ENCODE assay signal across 26 mouse cellular contexts in genomic region chr1:149950656-149951055, GRCm38 (mm10). TPM values are rescaled to one million over a fixed set of nuclear protein-coding genes. Genes with fewer than 3 reads are reported as not detected.
DNase-seq lines count a peak whose midpoint lies in the region; ATAC-seq and TF ChIP-seq lines count a peak whose summit lies in the region.
"Had no signal": no experiment of that assay in that cellular context is flagged by ENCODE, and none has a peak within 500 bp of the region (broad histone marks: within the 10 kb centered on the region; RNA-seq: fewer than 3 reads in every experiment).

No protein-coding gene starts in this region.

- no peak overlapping the region for H3K4me3 ChIP-seq in kidney, adult 2 months (ENCODE audit: insufficient read depth, low read depth, low read length)
- H3K4me3 ChIP-seq in kidney, embryonic 14.5 days (ENCODE audit: low read length), result no peak overlapping the region
- H3K4me3 ChIP-seq in kidney, postnatal 0 days (replicated peaks; ENCODE audit: low read depth, low read length), result no peak overlapping the region
- no peak overlapping the region for H3K4me3 ChIP-seq in macrophage (ENCODE audit: inconsistent target)
- no peak overlapping the region for H3K4me3 ChIP-seq in forebrain, embryonic 12.5 days (replicated peaks)
- H3K4me3 ChIP-seq: embryonic facial prominence, embryonic 12.5 days; embryonic facial prominence, embryonic 15.5 days; erythroblast, embryonic 14.5 days; forebrain, embryonic 13.5 days; heart, adult 2 months; heart, embryonic 10.5 days; heart, embryonic 13.5 days had no signal

- H3K9ac ChIP-seq in kidney, embryonic 14.5 days (ENCODE audit: low read depth, low read length), result no peak overlapping the region
- H3K9ac ChIP-seq in kidney, postnatal 0 days (ENCODE audit: low read depth, low read length), result no peak overlapping the region
- no peak overlapping the region for H3K9ac ChIP-seq in forebrain, embryonic 12.5 days
- H3K9ac ChIP-seq: embryonic facial prominence, embryonic 12.5 days; embryonic facial prominence, embryonic 15.5 days; forebrain, embryonic 13.5 days; heart, embryonic 13.5 days; hindbrain, embryonic 14.5 days had no signal

- no peaks in the 10 kb centered on the region for H3K27me3 ChIP-seq in kidney, adult 2 months (replicated peaks; ENCODE audit: control insufficient read depth, insufficient read depth, low read length)
- H3K27me3 ChIP-seq in kidney, embryonic 14.5 days (ENCODE audit: control insufficient read depth, insufficient read depth, low read length), result no peaks in the 10 kb centered on the region
- H3K27me3 ChIP-seq in kidney, postnatal 0 days (ENCODE audit: insufficient read depth, low read length), result no peaks in the 10 kb centered on the region
- no peaks in the 10 kb centered on the region for H3K27me3 ChIP-seq in forebrain, embryonic 12.5 days
- H3K27me3 ChIP-seq: embryonic facial prominence, embryonic 12.5 days; embryonic facial prominence, embryonic 15.5 days; forebrain, embryonic 13.5 days; heart, embryonic 13.5 days had no signal

- no peak for DNase-seq in kidney, adult 2 months
- DNase-seq in kidney, postnatal 0 days (ENCODE audit: low spot score), result no peak
- no peak for DNase-seq in kidney, postnatal 14 days
- DNase-seq: adrenal gland, adult 2 months; adrenal gland, postnatal 14 days; cerebellum, adult 2 months; cerebellum, adult 9-11 months; cerebellum, postnatal 25 days; gastrocnemius, postnatal 10 days; gastrocnemius, postnatal 36 days; heart, adult 2 months; heart, postnatal 14 days; heart, postnatal 4 days had no signal

- H3K27ac ChIP-seq in kidney, adult 2 months (ENCODE audit: insufficient read depth, low read depth, low read length), result peak overlapping the region; percentile 45; the same call in 1 of the 2 replicates
- H3K27ac ChIP-seq in kidney, embryonic 14.5 days (ENCODE audit: low read depth, low read length), result no peak overlapping the region
- H3K27ac ChIP-seq in kidney, postnatal 0 days, result peak overlapping the region; percentile 50
- H3K27ac ChIP-seq in macrophage, result peak overlapping the region; percentile 15
- H3K27ac ChIP-seq in forebrain, embryonic 12.5 days, result no peak overlapping the region
- H3K27ac ChIP-seq: embryonic facial prominence, embryonic 12.5 days; embryonic facial prominence, embryonic 15.5 days; forebrain, embryonic 13.5 days; heart, adult 2 months; heart, embryonic 10.5 days; heart, embryonic 13.5 days; hindbrain, embryonic 14.5 days; hindbrain, postnatal 0 days had no signal

- H3K4me2 ChIP-seq in kidney, embryonic 14.5 days (replicated peaks; ENCODE audit: low read depth, low read length), result no peak overlapping the region
- H3K4me2 ChIP-seq in kidney, postnatal 0 days (ENCODE audit: low read length), result no peak overlapping the region
- H3K4me2 ChIP-seq in forebrain, embryonic 12.5 days, result no peak overlapping the region
- H3K4me2 ChIP-seq: embryonic facial prominence, embryonic 12.5 days; embryonic facial prominence, embryonic 15.5 days; forebrain, embryonic 13.5 days; heart, embryonic 13.5 days; hindbrain, embryonic 14.5 days had no signal

- no peak for ATAC-seq in kidney, embryonic 14.5 days (ENCODE audit: low FRiP score, low TSS enrichment)
- ATAC-seq in kidney, postnatal 0 days (replicated peaks; ENCODE audit: low FRiP score, low read depth), result no peak
- ATAC-seq in forebrain, embryonic 12.5 days (ENCODE audit: low FRiP score), result no peak
- ATAC-seq: forebrain, embryonic 13.5 days; forebrain, embryonic 16.5 days; hindbrain, postnatal 0 days; inflammation-experienced regulatory T-cells, adult 6 months had no signal

- no peaks in the 10 kb centered on the region for H3K36me3 ChIP-seq in kidney, adult 2 months (ENCODE audit: control insufficient read depth, insufficient read depth, low read length)
- H3K36me3 ChIP-seq in kidney, embryonic 14.5 days (ENCODE audit: control insufficient read depth, insufficient read depth, low read length), result no peaks in the 10 kb centered on the region
- H3K36me3 ChIP-seq in kidney, postnatal 0 days (ENCODE audit: insufficient read depth, low read length), result no peaks in the 10 kb centered on the region
- H3K36me3 ChIP-seq in macrophage (ENCODE audit: inconsistent target), result no peaks in the 10 kb centered on the region
- H3K36me3 ChIP-seq in forebrain, embryonic 12.5 days (replicated peaks), result no peaks in the 10 kb centered on the region
- H3K36me3 ChIP-seq: embryonic facial prominence, embryonic 12.5 days; embryonic facial prominence, embryonic 15.5 days; heart, embryonic 10.5 days; heart, embryonic 13.5 days had no signal

- H3K4me1 ChIP-seq in kidney, adult 2 months (ENCODE audit: control insufficient read depth, insufficient read depth, low read length), result no peaks in the 10 kb centered on the region
- no peaks in the 10 kb centered on the region for H3K4me1 ChIP-seq in kidney, embryonic 14.5 days (ENCODE audit: control insufficient read depth, insufficient read depth, low read length)
- peaks cover 8% of the 10 kb centered on the region; the same call in 1 of the 2 replicates for H3K4me1 ChIP-seq in kidney, postnatal 0 days (replicated peaks; ENCODE audit: insufficient read depth, low read length)
- H3K4me1 ChIP-seq in forebrain, embryonic 12.5 days, result no peaks in the 10 kb centered on the region
- H3K4me1 ChIP-seq: embryonic facial prominence, embryonic 12.5 days; embryonic facial prominence, embryonic 15.5 days; forebrain, embryonic 13.5 days; heart, embryonic 10.5 days had no signal

- no peak for TF ChIP-seq POLR2A in kidney, adult 2 months (IDR thresholded peaks at IDR 0.05; ENCODE audit: low read depth, low read length)

- peaks cover 81% of the 10 kb centered on the region for H3K79me2 ChIP-seq in macrophage (ENCODE audit: inconsistent target)

- H3K9me3 ChIP-seq in kidney, embryonic 14.5 days (ENCODE audit: control insufficient read depth, low read length), result no peaks in the 10 kb centered on the region
- H3K9me3 ChIP-seq in kidney, postnatal 0 days (replicated peaks; ENCODE audit: low read length), result no peaks in the 10 kb centered on the region
- no peaks in the 10 kb centered on the region for H3K9me3 ChIP-seq in forebrain, embryonic 12.5 days
- H3K9me3 ChIP-seq: embryonic facial prominence, embryonic 12.5 days; embryonic facial prominence, embryonic 15.5 days; forebrain, embryonic 13.5 days; heart, embryonic 10.5 days; heart, embryonic 13.5 days had no signal

- 73% methylated on average over 3 of the region's 3 CpGs for WGBS in kidney, adult 2 months
- WGBS in kidney, embryonic 14.5 days, result 85% methylated on average over 3 of the region's 3 CpGs
- 72% methylated on average over 3 of the region's 3 CpGs for WGBS in kidney, postnatal 0 days
- WGBS in macrophage (ENCODE audit: missing documents), result 82% methylated on average over 3 of the region's 3 CpGs
- 89% methylated on average over 3 of the region's 3 CpGs for WGBS in forebrain, embryonic 12.5 days

- no peak for TF ChIP-seq CTCF in kidney, adult 2 months (conservative IDR thresholded peaks at IDR 0.05; ENCODE audit: insufficient read depth, insufficient read length, low read depth, low read length)
- TF ChIP-seq CTCF in kidney, postnatal 0 days (IDR thresholded peaks at IDR 0.05; ENCODE audit: low read depth), result no peak

RNA-seq across cellular contexts. Expression of gene Pla2g4a, which starts 10.4 kb away (rescaled TPM):
- 2.1 and 3.4 TPM in 2 replicates for polyA plus RNA-seq in kidney, adult 2 months (2012; rRNA removed)
- 28.6 and 35.6 TPM in 2 replicates for polyA plus RNA-seq in kidney, embryonic 14.5 days (2014; fragmentation: Nextera tagmentation; extraction: Ambion mirVana)
- polyA plus RNA-seq in kidney, postnatal 0 days (2015; fragmentation: Nextera tagmentation; extraction: Ambion mirVana), result 58.0 and 59.1 TPM in 2 replicates
- total RNA-seq in macrophage (2018; cell fraction: chromatin; rRNA removed), result 100 to 1,000 TPM in 1 of 26 experiments, 10 to 100 TPM in 25; 14.3 to 102 (median 37.1) TPM
- 10 to 100 TPM in 13 of 26 experiments, 1 to 10 TPM in 13; 5.8 to 29.1 (median 13.8) TPM for total RNA-seq in macrophage (2018; cell fraction: cytosol; rRNA removed)
- 10 to 100 TPM in 24 of 26 experiments, 1 to 10 TPM in 2; 8.6 to 43.6 (median 27.8) TPM for total RNA-seq in macrophage (2018; cell fraction: nucleus; rRNA removed)
- 7.9 to 21.6 TPM (median 8.8 TPM) in 3 replicates for polyA plus RNA-seq in macrophage (2018)
- polyA plus RNA-seq in forebrain, embryonic 12.5 days (2016; fragmentation: Nextera tagmentation; extraction: Ambion mirVana), result 2.7 and 3.1 TPM in 2 replicates
- polyA plus RNA-seq: erythroblast, embryonic 14.5 days had no signal

Comparison
In these comparisons a context has a peak if more than half of its experiments do, and no peak if none do; other contexts are left out.
1. H3K27ac ChIP-seq: peak in kidney, adult 2 months (single experiment), kidney, postnatal 0 days (single experiment) and macrophage (single experiment); none in kidney, embryonic 14.5 days (single experiment) and forebrain, embryonic 12.5 days (single experiment).